Mouse (Mus musculus) MEL (cell line): ENCODE data around the gene Ptprn2. TPM values are rescaled to one million over a fixed set of nuclear protein-coding genes. Genes with fewer than 3 reads are reported as not detected.

Experiments used
- DNase-seq: peaks from one replicate; pipeline ENCODE4 v3.0.0; 2011; ENCODE audit warnings: low read depth, low spot score
- H3K27ac ChIP-seq: 2 replicates; pipeline ENCODE4 v1.5.1; 2012; ENCODE audit warnings: low read depth, mild to moderate bottlenecking, control low read depth, low read length, moderate library complexity; ENCODE audit not compliant: control insufficient read depth
- H3K27me3 ChIP-seq, 2 experiments: fragments of 150-350 bp in 1 of 2; sonication (generic) in 1 of 2; 2 replicates each; pipeline ENCODE4 v1.6.1; 2012; ENCODE audit warnings: low read length in 2 of 2, mild to moderate bottlenecking in 2 of 2, improper control_type of control experiment in 1 of 2, moderate library complexity in 1 of 2; ENCODE audit not compliant: insufficient read depth in 2 of 2, control insufficient read depth in 1 of 2
- H3K36me3 ChIP-seq, 2 experiments: 2 replicates each; pipeline ENCODE4 v1.6.1; 2012 to 2014; ENCODE audit warnings: low read length in 2 of 2, improper control_type of control experiment in 1 of 2, inconsistent platforms in 1 of 2, mild to moderate bottlenecking in 1 of 2; ENCODE audit not compliant: insufficient read depth in 2 of 2, control insufficient read depth in 1 of 2
- H3K4me1 ChIP-seq, 2 experiments: fragments of 150-350 bp in 1 of 2; sonication (generic) in 1 of 2; 2 replicates each; pipeline ENCODE4 v1.6.1; 2012; ENCODE audit warnings: low read length in 2 of 2, improper control_type of control experiment in 1 of 2, mild to moderate bottlenecking in 1 of 2; ENCODE audit not compliant: insufficient read depth in 2 of 2, control insufficient read depth in 1 of 2
- H3K4me3 ChIP-seq, 2 experiments: fragments of 150-350 bp in 1 of 2; sonication (generic) in 1 of 2; 2 replicates each; pipeline ENCODE4 v1.5.1; 2012; ENCODE audit warnings: low read depth in 2 of 2, low read length in 2 of 2, mild to moderate bottlenecking in 2 of 2, moderate library complexity in 2 of 2, control low read depth in 1 of 2, improper control_type of control experiment in 1 of 2; ENCODE audit not compliant: control insufficient read depth in 1 of 2, insufficient read depth in 1 of 2
- H3K79me2 ChIP-seq: 2 replicates; pipeline ENCODE4 v1.6.1; 2012; ENCODE audit warnings: mild to moderate bottlenecking, low read length, moderate library complexity; ENCODE audit not compliant: control insufficient read depth, poor library complexity, insufficient read depth
- H3K9ac ChIP-seq: 2 replicates; pipeline ENCODE4 v1.6.1; 2012; ENCODE audit warnings: low read depth, mild to moderate bottlenecking, control low read depth, low read length, moderate library complexity; ENCODE audit not compliant: control insufficient read depth, poor library complexity, severe bottlenecking
- H3K9me3 ChIP-seq: fragments of 150-350 bp; sonication (generic); replicated peaks from 2 replicates; pipeline ENCODE4 v1.6.1; 2012; ENCODE audit warnings: mild to moderate bottlenecking, low read length, improper control_type of control experiment, moderate library complexity; ENCODE audit not compliant: insufficient read depth
- CTCF ChIP-seq, 3 experiments: IDR thresholded peaks in 2 of 3; conservative IDR thresholded peaks in 1 of 3; 2 replicates each; pipeline ENCODE4 v1.5.1; 2011 to 2012; ENCODE audit warnings: low read length in 3 of 3, low read depth in 2 of 3, mild to moderate bottlenecking in 2 of 3, improper control_type of control experiment in 1 of 3, inconsistent platforms in 1 of 3, mixed read lengths in 1 of 3, moderate library complexity in 1 of 3; ENCODE audit not compliant: control insufficient read depth in 1 of 3, insufficient read depth in 1 of 3, poor library complexity in 1 of 3, severe bottlenecking in 1 of 3
- ELF1 ChIP-seq: IDR thresholded peaks from 2 replicates; pipeline ENCODE4 v1.6.1; 2014; ENCODE audit warnings: low read depth, mild to moderate bottlenecking, inconsistent platforms, low read length, improper control_type of control experiment, moderate library complexity
- EP300 ChIP-seq, 2 experiments: IDR thresholded peaks; 2 replicates each; pipeline ENCODE4 v1.6.1; 2011; ENCODE audit warnings: improper control_type of control experiment in 2 of 2, low read length in 2 of 2, low read depth in 1 of 2, mild to moderate bottlenecking in 1 of 2
- GABPA ChIP-seq: IDR thresholded peaks from 2 replicates; pipeline ENCODE4 v1.6.1; 2012; ENCODE audit warnings: low read depth, mild to moderate bottlenecking, inconsistent platforms, low read length, improper control_type of control experiment, moderate library complexity
- GATA1 ChIP-seq: IDR thresholded peaks from 2 replicates; pipeline ENCODE4 v1.6.1; 2011; ENCODE audit warnings: low read depth, low read length, improper control_type of control experiment
- HCFC1 ChIP-seq: IDR thresholded peaks from 2 replicates; pipeline ENCODE4 v1.6.1; 2012; ENCODE audit warnings: low read depth, mild to moderate bottlenecking, inconsistent platforms, low read length, improper control_type of control experiment, moderate library complexity
- KAT2A ChIP-seq: conservative IDR thresholded peaks from 2 replicates; pipeline ENCODE4 v1.6.1; 2012; ENCODE audit warnings: low read depth, low read length, improper control_type of control experiment, inconsistent platforms
- MAX ChIP-seq: IDR thresholded peaks from 2 replicates; pipeline ENCODE4 v1.6.1; 2011; ENCODE audit warnings: low read length, improper control_type of control experiment
- MAZ ChIP-seq: IDR thresholded peaks from 2 replicates; pipeline ENCODE4 v1.6.1; 2012; ENCODE audit warnings: low read depth, mild to moderate bottlenecking, inconsistent platforms, low read length, improper control_type of control experiment
- MEF2A ChIP-seq: IDR thresholded peaks from 2 replicates; pipeline ENCODE4 v1.6.1; 2014; ENCODE audit warnings: low read depth, mild to moderate bottlenecking, inconsistent platforms, low read length, improper control_type of control experiment; ENCODE audit not compliant: poor library complexity, insufficient replicate concordance, severe bottlenecking; ENCODE audit errors: extremely low read depth
- MYB ChIP-seq: IDR thresholded peaks from 2 replicates; pipeline ENCODE4 v1.6.1; 2011; ENCODE audit warnings: mild to moderate bottlenecking, low read depth, low read length, improper control_type of control experiment
- MYC ChIP-seq: IDR thresholded peaks from 2 replicates; pipeline ENCODE4 v1.6.1; 2011; ENCODE audit warnings: low read depth, mild to moderate bottlenecking, low read length, improper control_type of control experiment, moderate library complexity
- NRF1 ChIP-seq: IDR thresholded peaks from 2 replicates; pipeline ENCODE4 v1.6.1; 2014; ENCODE audit warnings: low read depth, mild to moderate bottlenecking, inconsistent platforms, low read length, improper control_type of control experiment, moderate library complexity; ENCODE audit not compliant: poor library complexity, insufficient read depth, severe bottlenecking
- POLR2A ChIP-seq, 2 experiments: IDR thresholded peaks; 2 replicates each; pipeline ENCODE4 v1.6.1; 2011 to 2012; ENCODE audit warnings: low read length in 2 of 2, mild to moderate bottlenecking in 2 of 2, control low read depth in 1 of 2, improper control_type of control experiment in 1 of 2, low read depth in 1 of 2, moderate library complexity in 1 of 2; ENCODE audit not compliant: control insufficient read depth in 1 of 2, insufficient read depth in 1 of 2, poor library complexity in 1 of 2
- POLR2AphosphoS2 ChIP-seq: IDR thresholded peaks from 2 replicates; pipeline ENCODE4 v1.6.1; 2011; ENCODE audit warnings: low read length, improper control_type of control experiment
- POLR2AphosphoS5 ChIP-seq: IDR thresholded peaks from 2 replicates; pipeline ENCODE4 v1.6.1; 2012; ENCODE audit warnings: low read depth, borderline replicate concordance, mild to moderate bottlenecking, inconsistent platforms, low read length, moderate library complexity, mixed read lengths
- RAD21 ChIP-seq: IDR thresholded peaks from 2 replicates; pipeline ENCODE4 v1.6.1; 2011; ENCODE audit warnings: mild to moderate bottlenecking, low read depth, low read length, improper control_type of control experiment
- SIN3A ChIP-seq: IDR thresholded peaks from 2 replicates; pipeline ENCODE4 v1.6.1; 2012; ENCODE audit warnings: low read length, improper control_type of control experiment, inconsistent platforms
- USF1 ChIP-seq: IDR thresholded peaks from 2 replicates; pipeline ENCODE4 v1.6.1; 2014; ENCODE audit warnings: low read depth, mild to moderate bottlenecking, inconsistent platforms, low read length, improper control_type of control experiment, moderate library complexity
- ZC3H11A ChIP-seq: IDR thresholded peaks from 2 replicates; pipeline ENCODE4 v1.6.1; 2012; ENCODE audit warnings: low read depth, mild to moderate bottlenecking, inconsistent platforms, low read length, improper control_type of control experiment
- ZKSCAN1 ChIP-seq: IDR thresholded peaks from 2 replicates; pipeline ENCODE4 v1.6.1; 2012; ENCODE audit warnings: low read depth, mild to moderate bottlenecking, inconsistent platforms, low read length, improper control_type of control experiment, moderate library complexity
- ZMIZ1 ChIP-seq: IDR thresholded peaks from 2 replicates; pipeline ENCODE4 v1.6.1; 2012; ENCODE audit warnings: low read depth, mild to moderate bottlenecking, inconsistent platforms, low read length, improper control_type of control experiment, moderate library complexity
- ZNF384 ChIP-seq: IDR thresholded peaks from 2 replicates; pipeline ENCODE4 v1.6.1; 2012; ENCODE audit warnings: low read depth, mild to moderate bottlenecking, inconsistent platforms, low read length, improper control_type of control experiment
- polyA plus RNA-seq, 2 experiments: library from polyadenylated mRNA; stranded (reverse) in 1 of 2; unstranded in 1 of 2; fragments of >175 nt in 1 of 2; fragments of >200 nt in 1 of 2; gene quantifications; 2 replicates each; pipeline versions ENCODE4 v1.2.1 to v1.2.4; 2012; ENCODE audit warnings: low replicate concordance in 2 of 2, low read depth in 1 of 2; ENCODE audit not compliant: insufficient read length in 2 of 2, insufficient read depth in 1 of 2, missing spikeins in 1 of 2
- total RNA-seq: library from RNA; depleted of rRNA; stranded (reverse); fragments of 300-350 nt; gene quantifications from 2 replicates; pipeline ENCODE4 v1.2.3, GENCODE M21; 2012

Gene Ptprn2
- total and polyA plus RNA-seq, 3 experiments, result not detected

- DNase-seq, result no peak
- no peaks in the 10 kb centered on the region for H3K27me3 ChIP-seq
- H3K36me3 ChIP-seq, result no peaks in the 10 kb centered on the region
- H3K4me3 ChIP-seq, result no peak overlapping the region
- no peaks in the 10 kb centered on the region for H3K79me2 ChIP-seq
- H3K9me3 ChIP-seq, result no peaks in the 10 kb centered on the region
- no peak overlapping the region for H3K9ac ChIP-seq
- TF ChIP-seq SIN3A (no peak), POLR2A (IDR thresholded peaks at IDR 0.05; ENCODE audit: control insufficient read depth in 1 of 2, insufficient read depth in 1 of 2, low read depth in 1 of 2, low read length in 2 of 2, poor library complexity in 1 of 2) (no peak), MAZ (no peak), GATA1 (no peak), USF1 (no peak), POLR2AphosphoS5 (no peak), MYB (no peak), CTCF (IDR thresholded peaks at IDR 0.05 in 2 of 3, conservative IDR thresholded peaks at IDR 0.05 in 1 of 3; ENCODE audit: control insufficient read depth in 1 of 3, insufficient read depth in 1 of 3, low read depth in 2 of 3, low read length in 3 of 3, poor library complexity in 1 of 3, severe bottlenecking in 1 of 3) (no peak), GABPA (no peak), ZC3H11A (no peak), MEF2A (no peak), MYC (no peak), RAD21 (no peak), HCFC1 (no peak), ZKSCAN1 (no peak), NRF1 (no peak), POLR2AphosphoS2 (no peak), KAT2A (no peak), EP300 (IDR thresholded peaks at IDR 0.05; ENCODE audit: low read depth in 1 of 2, low read length in 2 of 2) (no peak)
- no peaks in the 10 kb centered on the region for H3K4me1 ChIP-seq
- H3K27ac ChIP-seq, result no peak overlapping the region
These were observed 490.0 kb downstream of the Ptprn2 start for GRCm38 (mm10) chr12:116975547-116975946.

- no peak overlapping the region for H3K27ac ChIP-seq
- TF ChIP-seq EP300 (IDR thresholded peaks at IDR 0.05; ENCODE audit: low read depth in 1 of 2, low read length in 2 of 2) (no peak), ELF1 (no peak), ZC3H11A (no peak), POLR2A (IDR thresholded peaks at IDR 0.05; ENCODE audit: control insufficient read depth in 1 of 2, insufficient read depth in 1 of 2, low read depth in 1 of 2, low read length in 2 of 2, poor library complexity in 1 of 2) (no peak), CTCF (IDR thresholded peaks at IDR 0.05 in 2 of 3, conservative IDR thresholded peaks at IDR 0.05 in 1 of 3; ENCODE audit: control insufficient read depth in 1 of 3, insufficient read depth in 1 of 3, low read depth in 2 of 3, low read length in 3 of 3, poor library complexity in 1 of 3, severe bottlenecking in 1 of 3) (no peak), ZMIZ1 (no peak), ZNF384 (no peak), MAX (no peak)
- TF ChIP-seq, all 39 proteins: peak for 0
- no peak overlapping the region for H3K9ac ChIP-seq
- H3K27me3 ChIP-seq, result no peaks in the 10 kb centered on the region
- no peaks in the 10 kb centered on the region for H3K4me1 ChIP-seq
- no peaks in the 10 kb centered on the region for H3K9me3 ChIP-seq
- H3K79me2 ChIP-seq, result no peaks in the 10 kb centered on the region
- no peaks in the 10 kb centered on the region for H3K36me3 ChIP-seq
- H3K4me3 ChIP-seq, result no peak overlapping the region
- no peak for DNase-seq
These were observed 491.5 kb downstream of the Ptprn2 start for GRCm38 (mm10) chr12:116976981-116977380.
